Mouse (Mus musculus) megakaryocyte, embryonic 14.5 days (primary cell): ENCODE data around the gene Aarsd1. TPM values are rescaled to one million over a fixed set of nuclear protein-coding genes. Genes with fewer than 3 reads are reported as not detected.
"Not testable (repeated sequence)": the region's sequence is repeated elsewhere in the genome, so short reads cannot be mapped to it uniquely, and the experiment has no call there.

ENCODE experiments used
- H3K27me3 ChIP-seq: replicated peaks from 2 replicates; pipeline ENCODE3; 2012; ENCODE audit warnings: inconsistent platforms
- H3K36me3 ChIP-seq: replicated peaks from 2 replicates; pipeline ENCODE3; 2012; ENCODE audit warnings: low read length, inconsistent platforms, mixed read lengths
- H3K4me1 ChIP-seq: 2 replicates; pipeline ENCODE4 v1.6.1; 2012; ENCODE audit warnings: inconsistent platforms
- H3K4me3 ChIP-seq: replicated peaks from 2 replicates; pipeline ENCODE3; 2012; ENCODE audit warnings: moderate library complexity, mild to moderate bottlenecking, inconsistent platforms
- H3K9me3 ChIP-seq: 2 replicates; pipeline ENCODE4 v1.6.1; 2012; ENCODE audit warnings: inconsistent platforms
- FLI1 ChIP-seq: IDR thresholded peaks from 2 replicates; pipeline ENCODE4 v1.6.1; 2012; ENCODE audit warnings: low read length, inconsistent platforms, mixed read lengths
- GATA1 ChIP-seq: IDR thresholded peaks from 3 replicates; pipeline ENCODE4 v1.6.1; 2012; ENCODE audit warnings: mixed read lengths, low read length, inconsistent platforms, borderline replicate concordance
- polyA plus RNA-seq: library from polyadenylated mRNA; stranded (reverse); fragments of >175 nt; gene quantifications from 2 replicates; pipeline ENCODE4 v1.2.3, GENCODE M21; 2012; ENCODE audit warnings: low replicate concordance; ENCODE audit not compliant: insufficient read depth

Aarsd1 gene
- polyA plus RNA-seq = 5.7 and 39.7 TPM in 2 replicates

DNA sequence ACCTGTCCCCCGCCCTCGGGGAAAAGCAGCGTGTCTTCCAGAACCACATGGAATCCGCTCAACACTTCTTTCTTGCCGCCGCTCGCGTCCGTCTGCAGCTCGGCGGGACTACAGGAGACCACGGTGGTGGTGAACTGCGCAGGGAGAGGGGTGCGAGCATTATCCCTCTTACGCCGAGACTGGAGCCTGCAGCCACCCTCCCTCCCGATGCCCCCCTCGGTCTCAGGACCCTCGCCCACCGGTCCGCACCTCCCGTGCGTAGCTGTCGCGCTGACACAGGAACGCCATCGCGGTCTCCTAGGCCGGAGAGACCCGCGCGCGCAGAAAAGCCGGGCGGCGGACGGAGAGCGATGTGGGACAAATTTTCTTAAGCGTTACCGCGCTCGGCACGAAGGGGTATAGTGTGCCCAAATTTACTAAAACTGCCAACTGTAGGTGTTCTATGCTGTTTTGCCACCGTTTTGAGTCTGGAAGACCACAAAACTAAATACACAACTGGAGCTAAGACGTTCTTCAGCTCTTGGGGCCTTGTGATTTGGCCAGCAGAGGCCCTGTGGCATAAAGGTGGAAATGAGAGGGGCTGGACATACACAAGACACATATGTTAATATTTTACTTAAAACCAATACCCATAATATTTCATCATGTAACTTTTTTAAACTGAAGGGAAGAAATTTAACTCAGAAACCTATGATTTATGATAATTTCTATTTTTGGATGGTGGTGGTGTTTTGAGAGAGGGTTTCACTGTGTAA, at the start of gene Aarsd1:
TSS of gene Aarsd1 (minus strand) at position 515 of the 755 bp plus-strand sequence.
- H3K4me1 ChIP-seq = peaks cover 36% of the 10 kb centered on the region
- H3K4me3 ChIP-seq = peak within 1 kb of the TSS; percentile 98
- no peaks in the 10 kb centered on the region for H3K27me3 ChIP-seq
- TF ChIP-seq FLI1 (no peak), GATA1 (no peak)
- no peaks in the 10 kb centered on the region for H3K9me3 ChIP-seq
- H3K36me3 ChIP-seq = peaks cover 20% of the 10 kb centered on the region

DNA sequence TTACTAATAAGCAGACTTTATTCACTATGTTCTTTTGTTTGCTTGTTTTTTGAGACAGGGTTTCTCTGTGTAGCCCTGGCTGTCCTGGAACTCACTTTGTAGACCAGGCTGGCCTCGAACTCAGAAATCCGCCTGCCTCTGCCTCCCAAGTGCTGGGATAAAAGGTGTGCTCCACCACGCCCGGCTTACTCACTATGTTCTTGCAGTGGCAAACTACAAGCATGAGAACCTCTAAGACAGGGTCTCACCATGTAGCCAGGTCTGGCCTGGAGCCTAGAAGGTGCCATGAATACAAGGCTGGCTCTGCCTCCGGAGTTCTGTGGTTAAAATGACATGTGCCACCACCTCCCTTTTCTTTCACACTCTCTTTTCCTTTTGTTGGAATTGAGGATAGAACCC, 49.1 kb upstream of the Aarsd1 start:
- Histone ChIP-seq H3K4me1 (peaks cover 69% of the 10 kb centered on the region), H3K36me3 (peaks cover 13% of the 10 kb centered on the region), H3K4me3 (peak overlapping the region; percentile 97), H3K27me3 (peaks cover 43% of the 10 kb centered on the region)
- H3K9me3 ChIP-seq = not testable (repeated sequence)

DNA sequence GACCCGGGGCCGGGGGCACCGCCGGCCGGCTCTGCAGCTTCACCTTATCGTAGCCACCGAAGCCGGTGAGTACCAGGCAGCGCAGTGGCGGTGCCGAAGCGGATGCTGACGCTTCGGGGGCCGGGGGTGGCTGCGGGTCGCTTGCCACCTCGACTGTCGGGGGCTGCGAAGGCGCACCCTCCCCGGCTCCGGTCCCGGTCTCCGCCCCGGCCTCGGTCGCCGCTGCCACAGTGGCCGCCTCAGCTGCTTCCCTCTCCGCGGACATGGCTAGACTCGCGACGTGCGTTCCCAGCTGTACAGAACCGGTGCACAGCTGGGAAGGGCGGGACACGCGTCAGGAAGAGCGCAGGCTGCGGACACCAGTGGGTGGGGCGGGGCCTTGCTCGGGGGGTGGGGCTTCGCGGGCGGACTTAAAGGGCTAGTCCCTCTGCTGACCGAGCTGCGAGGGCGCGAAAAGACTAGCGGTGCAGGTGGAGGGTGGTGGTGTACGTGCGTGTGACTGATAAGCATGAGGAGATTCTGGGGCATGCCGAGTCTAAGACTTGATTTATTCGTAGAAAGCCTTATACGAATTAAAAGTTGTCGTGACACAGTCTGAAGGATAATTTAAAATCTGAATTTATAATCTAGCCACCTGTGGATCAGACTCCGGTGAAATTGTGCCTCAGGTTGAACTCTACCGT, 48.6 kb upstream of the Aarsd1 start, which contains the start of gene Vat1:
TSS of gene Vat1 (minus strand) at position 362 of the 683 bp plus-strand sequence.
- Histone ChIP-seq H3K4me1 (peaks cover 69% of the 10 kb centered on the region), H3K4me3 (peak within 1 kb of the TSS; percentile 97), H3K36me3 (peaks cover 18% of the 10 kb centered on the region), H3K9me3 (no peaks in the 10 kb centered on the region), H3K27me3 (peaks cover 38% of the 10 kb centered on the region)
- TF ChIP-seq FLI1 = no peak
- no peak for TF ChIP-seq GATA1

DNA sequence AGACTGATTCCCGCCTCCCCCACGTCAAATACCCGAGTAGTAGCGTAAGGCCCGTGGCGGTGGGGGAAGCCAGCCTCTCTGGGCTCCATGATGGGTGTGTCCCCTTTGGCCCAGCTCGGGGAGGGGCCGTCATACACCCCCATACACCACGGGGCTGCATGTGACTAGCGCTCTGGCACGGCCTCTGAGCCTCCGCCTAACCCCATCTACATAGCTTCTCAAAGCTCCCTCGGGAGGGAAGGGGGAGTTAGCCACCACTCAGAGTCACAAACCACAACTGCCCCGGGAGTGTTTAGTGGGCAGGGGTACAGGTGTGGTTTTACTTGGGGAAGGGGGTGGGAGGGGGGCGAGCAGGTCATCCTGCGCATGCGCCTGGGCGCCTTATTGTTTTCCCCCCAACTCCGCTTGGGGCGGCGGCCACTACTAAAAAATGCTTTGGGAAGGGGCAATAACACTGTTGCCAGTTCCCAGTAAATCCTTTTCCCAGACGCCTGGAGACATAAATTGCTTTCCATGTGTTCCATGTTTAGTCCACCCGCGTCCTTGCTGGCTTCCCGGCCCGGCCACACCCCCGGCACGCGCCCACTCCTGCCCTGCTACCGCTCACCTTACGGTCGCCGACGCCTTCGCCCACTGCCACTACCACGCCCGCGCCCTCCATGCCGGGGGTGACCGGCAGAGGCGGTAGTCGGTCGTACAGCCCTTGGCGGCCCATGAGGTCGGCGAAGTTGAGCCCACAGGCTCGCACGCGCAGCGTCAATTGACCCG, 47.9 kb upstream of the Aarsd1 start:
- peaks cover 69% of the 10 kb centered on the region for H3K4me1 ChIP-seq
- no peaks in the 10 kb centered on the region for H3K9me3 ChIP-seq
- H3K4me3 ChIP-seq = peak overlapping the region; percentile 97
- TF ChIP-seq GATA1 (no peak), FLI1 (no peak)
- peaks cover 25% of the 10 kb centered on the region for H3K36me3 ChIP-seq
- H3K27me3 ChIP-seq = peaks cover 30% of the 10 kb centered on the region

DNA sequence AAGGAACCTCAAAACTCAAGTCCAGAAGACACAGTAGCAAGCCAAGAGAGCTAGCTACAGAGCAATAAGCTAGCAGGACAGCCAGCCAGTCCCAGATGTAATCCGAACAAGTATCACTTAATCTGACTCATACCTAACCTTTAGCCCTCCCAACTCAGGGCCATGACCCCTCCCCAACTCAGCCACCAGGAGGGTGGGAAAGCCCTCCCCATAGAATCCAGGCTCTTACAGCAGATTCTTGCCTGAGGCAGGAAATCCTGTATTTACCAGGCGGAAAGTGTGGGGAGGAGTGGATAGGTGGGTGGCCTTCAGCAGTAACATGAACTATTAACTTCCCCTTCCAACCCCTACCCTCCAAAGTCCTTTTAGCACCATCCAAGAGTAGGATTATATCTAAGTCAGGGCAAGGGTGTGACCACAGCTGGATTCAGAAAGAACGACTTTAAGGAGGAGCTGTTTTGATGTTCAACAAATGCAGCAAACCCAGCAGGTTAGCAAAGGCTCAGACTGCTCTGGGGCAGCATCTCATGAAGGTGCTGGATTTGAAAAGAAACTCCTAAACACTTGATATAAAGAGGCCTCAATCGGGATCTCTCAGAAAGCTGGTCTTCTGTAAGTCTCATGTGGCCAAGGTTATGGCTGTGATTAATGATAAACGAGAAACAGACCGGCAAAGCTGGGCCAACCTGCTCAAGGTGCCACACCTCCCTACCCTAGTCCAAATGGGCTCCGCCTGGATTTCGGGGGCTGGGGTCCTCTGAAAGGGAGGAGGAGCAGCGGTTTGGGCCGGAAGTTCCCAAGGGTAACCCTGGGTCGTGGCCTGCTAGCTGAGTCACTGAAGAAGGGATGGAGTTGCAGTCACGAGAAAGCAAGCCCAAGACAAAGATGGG, 47.0 kb upstream of the Aarsd1 start, which contains the start of gene Rnd2:
TSS of gene Rnd2 (plus strand) at position 789 of the 890 bp plus-strand sequence.
- Histone ChIP-seq H3K4me1 (peaks cover 69% of the 10 kb centered on the region), H3K4me3 (peak within 1 kb of the TSS; percentile 97), H3K36me3 (peaks cover 33% of the 10 kb centered on the region), H3K9me3 (no peaks in the 10 kb centered on the region), H3K27me3 (peaks cover 24% of the 10 kb centered on the region)
- TF ChIP-seq GATA1 (no peak), FLI1 (no peak)

DNA sequence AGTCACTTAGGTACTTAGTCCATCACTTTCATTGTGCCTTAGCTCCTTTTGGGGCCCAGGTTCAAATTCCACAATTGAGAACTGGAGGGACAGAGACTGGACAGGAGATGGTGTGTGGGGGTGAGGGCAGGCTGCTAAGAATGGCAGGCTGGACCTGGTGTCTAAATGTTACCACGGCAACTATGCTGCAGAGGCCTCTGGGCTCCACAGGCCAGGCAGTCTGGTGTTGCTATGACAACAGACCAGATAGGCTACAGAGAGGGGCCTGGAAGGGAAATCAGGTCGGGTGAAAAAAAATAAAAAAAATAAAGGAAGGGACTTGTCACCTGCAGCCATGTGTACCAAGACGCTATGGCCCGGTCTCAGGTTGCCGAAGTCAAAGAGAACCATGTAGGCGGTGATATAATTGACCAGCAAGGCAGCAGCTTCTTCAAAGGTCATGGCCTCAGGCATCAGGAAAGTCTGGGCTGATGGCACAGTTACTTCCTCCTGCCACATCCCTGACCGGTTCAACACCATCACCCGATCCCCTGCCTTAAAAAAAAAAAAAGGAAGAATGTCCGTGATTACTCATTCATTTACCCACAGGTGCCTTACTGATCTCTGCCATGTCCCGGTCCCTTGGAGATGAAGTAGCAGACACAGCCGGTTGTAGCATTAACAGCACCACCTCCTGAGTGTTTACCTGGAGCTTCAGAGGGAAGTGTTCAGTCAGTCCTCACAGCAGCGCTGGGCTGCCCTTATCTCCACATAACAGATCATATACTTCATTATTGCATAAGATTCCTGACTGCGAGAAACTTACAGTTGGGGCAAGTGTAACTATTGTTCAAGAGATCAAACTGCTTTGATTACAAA, 45.4 kb upstream of the Aarsd1 start:
- Histone ChIP-seq H3K36me3 (peaks cover 49% of the 10 kb centered on the region), H3K4me3 (peak overlapping the region; percentile 24), H3K9me3 (no peaks in the 10 kb centered on the region), H3K27me3 (peaks cover 12% of the 10 kb centered on the region), H3K4me1 (peaks cover 58% of the 10 kb centered on the region)
- no peak for TF ChIP-seq FLI1
- TF ChIP-seq GATA1 = no peak

DNA sequence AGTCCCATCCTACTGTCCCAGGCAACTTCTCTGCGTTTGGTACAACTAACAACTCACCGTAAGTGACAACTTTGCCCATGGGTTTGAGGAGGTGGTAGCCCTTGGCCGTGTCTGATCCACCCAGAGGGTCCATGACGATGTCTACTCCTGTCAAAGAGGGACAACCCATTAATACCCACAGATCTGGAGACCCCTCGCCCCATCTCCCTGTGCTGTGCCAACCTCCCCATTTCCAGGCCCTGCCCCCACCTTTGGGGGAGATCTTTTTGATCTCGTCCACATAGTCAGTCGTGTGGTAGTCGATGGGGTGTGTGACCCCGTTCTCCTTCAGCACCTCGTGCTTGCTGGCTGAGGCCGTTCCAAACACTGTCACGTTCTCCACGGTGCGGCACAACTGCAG, 44.7 kb upstream of the Aarsd1 start:
- peaks cover 57% of the 10 kb centered on the region for H3K4me1 ChIP-seq

DNA sequence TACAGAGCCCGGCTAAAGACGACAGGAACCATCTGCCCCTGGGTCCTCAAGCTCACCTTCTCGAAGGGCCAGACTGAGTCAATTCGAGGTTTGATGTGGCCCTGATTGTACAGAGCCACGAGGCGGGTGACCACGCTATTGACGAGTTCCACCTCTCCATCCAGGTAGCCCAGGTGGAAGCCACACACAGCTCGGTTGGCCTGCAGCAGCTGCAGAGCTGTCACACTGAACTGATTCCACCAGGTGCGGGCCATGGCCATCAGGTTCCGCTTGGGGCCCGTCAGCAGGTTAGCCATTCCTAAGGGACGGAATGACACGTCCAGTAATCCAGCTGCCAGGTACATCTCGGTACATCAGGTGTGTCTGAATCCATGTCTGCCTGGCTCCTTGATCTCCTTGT, 42.9 kb upstream of the Aarsd1 start:
- Histone ChIP-seq H3K27me3 (peaks cover 6% of the 10 kb centered on the region), H3K4me1 (peaks cover 39% of the 10 kb centered on the region)

More for the DNA sequence above, 44.7 kb upstream of the Aarsd1 start:
- H3K27me3 ChIP-seq = peaks cover 8% of the 10 kb centered on the region
- H3K36me3 ChIP-seq = peaks cover 56% of the 10 kb centered on the region
- TF ChIP-seq GATA1 (no peak), FLI1 (no peak)
- no peaks in the 10 kb centered on the region for H3K9me3 ChIP-seq
- peak overlapping the region; percentile 24 for H3K4me3 ChIP-seq

More for the DNA sequence above, 42.9 kb upstream of the Aarsd1 start:
- Histone ChIP-seq H3K36me3 (peaks cover 70% of the 10 kb centered on the region), H3K9me3 (no peaks in the 10 kb centered on the region), H3K4me3 (no peak overlapping the region)
- TF ChIP-seq GATA1 (no peak), FLI1 (no peak)
